Mouse (Mus musculus): ENCODE results near the gene Hist1h4c.

GRCm38 (mm10) chr13:23744421-23745380 is 46.4 kb upstream of the Hist1h4c start:
- no peak for TF ChIP-seq POLR2A (IDR thresholded peaks at IDR 0.05; ENCODE audit: extremely low read depth, insufficient read depth, low read length)
- no peak for TF ChIP-seq CTCF (IDR thresholded peaks at IDR 0.05; ENCODE audit: low read depth, low read length)

Measured in liver, adult 2 months (tissue).